Mouse (Mus musculus) E14TG2a.4 (cell line): ENCODE results near the gene Usp7.

ENCODE experiments used
- CTCF ChIP-seq: conservative IDR thresholded peaks from 2 replicates; pipeline ENCODE4 v1.5.1; 2014; ENCODE audit warnings: low read length
- POU5F1 ChIP-seq: IDR thresholded peaks from 2 replicates; pipeline ENCODE4 v1.6.1; 2014; ENCODE audit warnings: low read length, borderline replicate concordance

GRCm38 (mm10) chr16:8828636-8829563 lies 36.8 kb upstream of the Usp7 start:
- TF ChIP-seq CTCF (no peak), POU5F1 (no peak)
